ENCODE assay signal across 29 mouse cellular contexts in the genomic region with DNA sequence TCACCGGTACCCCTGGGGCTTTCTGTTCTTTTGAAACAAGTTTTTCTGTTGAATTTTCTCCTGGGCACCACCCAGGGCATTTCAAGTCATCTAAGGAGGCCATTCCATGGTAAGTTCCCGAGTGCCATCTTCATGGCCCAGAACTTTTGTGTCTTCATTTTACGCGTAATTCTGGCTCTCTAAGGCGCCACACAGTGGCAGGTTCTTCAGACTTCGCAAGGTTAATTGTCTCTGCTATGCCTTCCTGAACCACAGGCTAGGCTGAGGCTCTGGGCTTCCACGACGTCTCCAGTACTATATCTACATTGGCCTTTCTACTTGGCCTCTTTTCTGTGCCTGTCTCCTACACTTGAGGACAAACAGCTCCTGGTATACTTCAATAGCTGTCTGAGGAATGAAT. TPM values are rescaled to one million over a fixed set of nuclear protein-coding genes. Genes with fewer than 3 reads are reported as not detected.
DNase-seq lines count a peak whose midpoint lies in the region; ATAC-seq and TF ChIP-seq lines count a peak whose summit lies in the region.
"Had no signal": no experiment of that assay in that cellular context is flagged by ENCODE, and none has a peak within 500 bp of the region (broad histone marks: within the 10 kb centered on the region; RNA-seq: fewer than 3 reads in every experiment).

No protein-coding gene starts in this region.

- no peaks in the 10 kb centered on the region for H3K36me3 ChIP-seq in liver, embryonic 14.5 days (replicated peaks; ENCODE audit: control insufficient read depth, insufficient read depth, low read depth)
- no peaks in the 10 kb centered on the region for H3K36me3 ChIP-seq in liver, postnatal 0 days (replicated peaks; ENCODE audit: insufficient read depth, low read length)
- no peaks in the 10 kb centered on the region for H3K36me3 ChIP-seq in E14TG2a.4 (ENCODE audit: insufficient read depth, low read length)
- H3K36me3 ChIP-seq: embryonic facial prominence, embryonic 12.5 days; limb, embryonic 10.5 days had no signal

- H3K4me2 ChIP-seq in liver, embryonic 14.5 days (ENCODE audit: low read depth) = no peak overlapping the region
- H3K4me2 ChIP-seq in liver, postnatal 0 days (ENCODE audit: low read depth, low read length) = no peak overlapping the region
- H3K4me2 ChIP-seq: embryonic facial prominence, embryonic 12.5 days; hindbrain, embryonic 13.5 days had no signal

- ATAC-seq in liver, embryonic 14.5 days (ENCODE audit: insufficient read depth) = no peak
- ATAC-seq in liver, postnatal 0 days = no peak
- ATAC-seq: intestine, embryonic 16.5 days had no signal

- no peak overlapping the region for H3K9ac ChIP-seq in liver, embryonic 14.5 days (replicated peaks)
- no peak overlapping the region for H3K9ac ChIP-seq in liver, postnatal 0 days (replicated peaks)
- H3K9ac ChIP-seq: embryonic facial prominence, embryonic 12.5 days; hindbrain, embryonic 13.5 days had no signal

- peaks cover 0 to 10% of the 10 kb centered on the region in 2 experiments; a peak in 1 of 4 replicates for H3K4me1 ChIP-seq in liver, embryonic 14.5 days (replicated peaks; ENCODE audit: control insufficient read depth in 2 of 2, insufficient read depth in 2 of 2, low read length in 1 of 2)
- H3K4me1 ChIP-seq in liver, postnatal 0 days (ENCODE audit: insufficient read depth) = peaks cover 11% of the 10 kb centered on the region
- H3K4me1 ChIP-seq in E14TG2a.4 (replicated peaks; ENCODE audit: low read depth, low read length) = peaks cover 61% of the 10 kb centered on the region

- no peak for DNase-seq in liver, embryonic 14.5 days (ENCODE audit: low read depth in 3 of 3, low spot score in 3 of 3)
- no peak for DNase-seq in liver, postnatal 0 days
- DNase-seq in CD4-positive helper T cell, adult 2 months (ENCODE audit: low read depth, low spot score) = peak; percentile 24
- DNase-seq in brain, adult 2 months (ENCODE audit: low read depth, low spot score) = peak; percentile 27
- DNase-seq in cerebellum, adult 11-12 months = no peak
- DNase-seq in left cerebral cortex, adult 18-20 months (ENCODE audit: low spot score in 2 of 2) = no peak
- DNase-seq: cerebellum, adult 18-20 months; cerebellum, postnatal 14 days; gastrocnemius, postnatal 25 days; heart, postnatal 36 days; layer of hippocampus, adult 9-11 months; liver; lung, postnatal 14 days; thymus, adult 2 months; thymus, postnatal 4 days had no signal

- H3K27ac ChIP-seq in liver, embryonic 14.5 days = no peak overlapping the region
- no peak overlapping the region for H3K27ac ChIP-seq in liver, postnatal 0 days (ENCODE audit: low read depth)
- H3K27ac ChIP-seq: embryonic facial prominence, embryonic 12.5 days; hindbrain, embryonic 13.5 days; left cerebral cortex, adult 2 months; limb, embryonic 10.5 days had no signal

- no peak for TF ChIP-seq EP300 in liver, embryonic 14.5 days (IDR thresholded peaks at IDR 0.05; ENCODE audit: low read depth)
- no peak for TF ChIP-seq EP300 in liver, postnatal 0 days (IDR thresholded peaks at IDR 0.05; ENCODE audit: low read depth)

- H3K9me3 ChIP-seq in liver, embryonic 14.5 days (ENCODE audit: control insufficient read depth, low read length) = no peaks in the 10 kb centered on the region
- no peaks in the 10 kb centered on the region for H3K9me3 ChIP-seq in liver, postnatal 0 days (ENCODE audit: low read length)
- no peaks in the 10 kb centered on the region for H3K9me3 ChIP-seq in E14TG2a.4 (ENCODE audit: low read length)
- H3K9me3 ChIP-seq: embryonic facial prominence, embryonic 12.5 days; hindbrain, embryonic 13.5 days; limb, embryonic 10.5 days had no signal

- peak; percentile 10; the same call in 1 of the 2 replicates for TF ChIP-seq CTCF in liver, embryonic 14.5 days (IDR thresholded peaks at IDR 0.05; ENCODE audit: low read depth)
- TF ChIP-seq CTCF in liver, postnatal 0 days (IDR thresholded peaks at IDR 0.05; ENCODE audit: low read depth) = no peak
- 0 out of 2 replicates have a peak, but pooled peaks have one; percentile 14 for TF ChIP-seq CTCF in E14TG2a.4 (conservative IDR thresholded peaks at IDR 0.05; ENCODE audit: low read length)

- no peaks in the 10 kb centered on the region for H3K27me3 ChIP-seq in liver, embryonic 14.5 days (ENCODE audit: control insufficient read depth, insufficient read depth, low read length)
- no peaks in the 10 kb centered on the region for H3K27me3 ChIP-seq in liver, postnatal 0 days (ENCODE audit: insufficient read depth, low read length)
- H3K27me3 ChIP-seq in E14TG2a.4 (ENCODE audit: insufficient read depth, low read length) = no peaks in the 10 kb centered on the region
- H3K27me3 ChIP-seq: embryonic facial prominence, embryonic 12.5 days; hindbrain, embryonic 13.5 days had no signal

- WGBS in liver, embryonic 14.5 days (ENCODE audit: insufficient replicate concordance) = 50% methylated on average over 8 of the region's 8 CpGs
- 71% methylated on average over 8 of the region's 8 CpGs for WGBS in liver, postnatal 0 days (ENCODE audit: insufficient replicate concordance)

- no peak overlapping the region for H3K4me3 ChIP-seq in liver, embryonic 14.5 days (ENCODE audit: insufficient read depth in 1 of 2, low read depth in 2 of 2, low read length in 2 of 2)
- no peak overlapping the region for H3K4me3 ChIP-seq in liver, postnatal 0 days (ENCODE audit: low read depth, low read length)
- no peak overlapping the region for H3K4me3 ChIP-seq in E14TG2a.4 (replicated peaks; ENCODE audit: low read length)
- H3K4me3 ChIP-seq: embryonic facial prominence, embryonic 12.5 days; hindbrain, embryonic 13.5 days; left cerebral cortex, adult 2 months; limb, embryonic 10.5 days had no signal

RNA-seq across cellular contexts. Expression of gene Mief1, which starts 12.8 kb away (rescaled TPM):
- 4.3 and 4.8 TPM in 2 replicates for polyA plus RNA-seq in liver, embryonic 14.5 days (2012; rRNA removed)
- polyA plus RNA-seq in liver, embryonic 14.5 days (2014; fragmentation: Nextera tagmentation; extraction: Ambion mirVana) = 13.3 and 14.5 TPM in 2 replicates
- 8.5 and 8.6 TPM in 2 replicates for polyA plus RNA-seq in liver, postnatal 0 days (2015; fragmentation: Nextera tagmentation; extraction: Ambion mirVana)
- 10 to 100 TPM; 34.1 to 35.3 TPM for total RNA-seq in left cerebral cortex, adult 18-20 months (2021)

RNA-seq across cellular contexts. Expression of gene AC140267.1, which starts 14.6 kb away (rescaled TPM):
- polyA plus RNA-seq in liver, embryonic 14.5 days (2012; rRNA removed) = not detected in 2 replicates
- not detected in 2 replicates for polyA plus RNA-seq in liver, embryonic 14.5 days (2014; fragmentation: Nextera tagmentation; extraction: Ambion mirVana)
- polyA plus RNA-seq in liver, postnatal 0 days (2015; fragmentation: Nextera tagmentation; extraction: Ambion mirVana) = not detected in 2 replicates
- 10 to 100 TPM; 19.0 to 19.4 TPM for total RNA-seq in left cerebral cortex, adult 18-20 months (2021)
- polyA plus RNA-seq: C2C12; forebrain, embryonic 11.5 days; heart, embryonic 14.5 days; hindbrain, embryonic 13.5 days; large intestine, adult 2 months; limb, embryonic 10.5 days; liver, embryonic 16.5 days; neural tube, embryonic 11.5 days; small intestine, adult 2 months; thymus, adult 2 months had no signal

RNA-seq across cellular contexts. Expression of gene Atf4, which starts 34.0 kb away (rescaled TPM):
- 146 and 246 TPM in 2 replicates for polyA plus RNA-seq in liver, embryonic 14.5 days (2012; rRNA removed)
- 108 and 129 TPM in 2 replicates for polyA plus RNA-seq in liver, embryonic 14.5 days (2014; fragmentation: Nextera tagmentation; extraction: Ambion mirVana)
- polyA plus RNA-seq in liver, postnatal 0 days (2015; fragmentation: Nextera tagmentation; extraction: Ambion mirVana) = 64.3 and 65.7 TPM in 2 replicates
- 100 to 1,000 TPM; 126 to 133 TPM for total RNA-seq in left cerebral cortex, adult 18-20 months (2021)

RNA-seq across cellular contexts. Expression of gene Rps19bp1, which starts 43.1 kb away (rescaled TPM):
- 16.2 and 25.6 TPM in 2 replicates for polyA plus RNA-seq in liver, embryonic 14.5 days (2012; rRNA removed)
- 30.0 and 32.9 TPM in 2 replicates for polyA plus RNA-seq in liver, embryonic 14.5 days (2014; fragmentation: Nextera tagmentation; extraction: Ambion mirVana)
- 27.0 and 27.5 TPM in 2 replicates for polyA plus RNA-seq in liver, postnatal 0 days (2015; fragmentation: Nextera tagmentation; extraction: Ambion mirVana)
- 10 to 100 TPM; 41.9 to 42.4 TPM for total RNA-seq in left cerebral cortex, adult 18-20 months (2021)

RNA-seq across cellular contexts. Expression of gene Mgat3, which starts 47.5 kb away (rescaled TPM):
- polyA plus RNA-seq in liver, embryonic 14.5 days (2012; rRNA removed) = 0.95 and 1.0 TPM in 2 replicates
- 0.33 and 0.45 TPM in 2 replicates for polyA plus RNA-seq in liver, embryonic 14.5 days (2014; fragmentation: Nextera tagmentation; extraction: Ambion mirVana)
- polyA plus RNA-seq in liver, postnatal 0 days (2015; fragmentation: Nextera tagmentation; extraction: Ambion mirVana) = 0.12 and 0.14 TPM in 2 replicates
- 100 to 1,000 TPM; 124 TPM for total RNA-seq in left cerebral cortex, adult 18-20 months (2021)
- total RNA-seq: megakaryocyte-erythroid progenitor cell, adult 5-6 weeks had no signal

Comparison
In these comparisons a context has a peak if more than half of its experiments do, and no peak if none do; other contexts are left out.
1. DNase-seq: peak in CD4-positive helper T cell, adult 2 months (single experiment) and brain, adult 2 months (single experiment); none in liver, embryonic 14.5 days (0 of 3), liver, postnatal 0 days (single experiment), cerebellum, adult 11-12 months (single experiment) and left cerebral cortex, adult 18-20 months (0 of 2).